Mouse (Mus musculus) induced T-regulatory cell, adult 2 months (primary cell): ENCODE measurements around the gene Arhgap30.

Experiments used
- DNase-seq: peaks from one replicate; pipeline ENCODE4 v3.0.0-alpha.2; 2012; ENCODE audit warnings: low read depth

Arhgap30 gene

DNA sequence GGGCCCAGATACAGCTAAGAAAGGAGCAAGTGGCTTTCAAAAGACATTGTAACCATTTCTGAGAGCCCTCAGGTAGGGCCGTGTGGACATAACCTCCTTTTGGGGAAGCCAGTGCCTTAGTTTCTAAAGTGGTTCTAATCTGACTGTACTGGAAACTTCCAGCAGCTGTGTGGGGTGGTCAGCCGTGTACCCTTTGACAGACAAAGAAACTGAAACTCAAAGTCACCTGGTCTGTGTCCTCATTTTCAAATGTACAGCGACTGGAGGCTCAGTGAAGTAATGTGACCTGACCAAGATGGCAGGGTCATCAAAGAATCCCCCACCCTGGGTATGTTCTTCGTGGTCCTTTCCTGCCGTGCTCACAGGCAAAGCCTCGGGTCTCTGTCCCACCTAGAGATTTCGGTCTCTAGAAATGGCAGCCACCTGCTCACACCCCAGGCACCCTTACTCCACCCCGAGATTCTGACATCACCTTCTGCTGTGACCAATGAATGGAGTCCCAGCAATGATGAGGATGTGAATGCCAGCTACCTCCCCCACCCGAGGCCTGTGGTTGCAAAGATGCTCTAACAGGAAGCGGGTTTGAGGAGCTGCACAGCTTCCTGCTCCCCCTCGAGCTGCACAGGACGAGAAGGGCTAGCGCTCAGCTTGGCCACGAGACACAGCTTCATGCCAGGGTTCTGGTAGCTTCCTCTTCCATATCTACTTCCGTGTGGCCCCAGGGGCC is at the start of gene Arhgap30:
Arhgap30 (plus strand) TSS at position 579 of the 727 bp plus-strand sequence.
- peak; percentile 98 for DNase-seq

DNA sequence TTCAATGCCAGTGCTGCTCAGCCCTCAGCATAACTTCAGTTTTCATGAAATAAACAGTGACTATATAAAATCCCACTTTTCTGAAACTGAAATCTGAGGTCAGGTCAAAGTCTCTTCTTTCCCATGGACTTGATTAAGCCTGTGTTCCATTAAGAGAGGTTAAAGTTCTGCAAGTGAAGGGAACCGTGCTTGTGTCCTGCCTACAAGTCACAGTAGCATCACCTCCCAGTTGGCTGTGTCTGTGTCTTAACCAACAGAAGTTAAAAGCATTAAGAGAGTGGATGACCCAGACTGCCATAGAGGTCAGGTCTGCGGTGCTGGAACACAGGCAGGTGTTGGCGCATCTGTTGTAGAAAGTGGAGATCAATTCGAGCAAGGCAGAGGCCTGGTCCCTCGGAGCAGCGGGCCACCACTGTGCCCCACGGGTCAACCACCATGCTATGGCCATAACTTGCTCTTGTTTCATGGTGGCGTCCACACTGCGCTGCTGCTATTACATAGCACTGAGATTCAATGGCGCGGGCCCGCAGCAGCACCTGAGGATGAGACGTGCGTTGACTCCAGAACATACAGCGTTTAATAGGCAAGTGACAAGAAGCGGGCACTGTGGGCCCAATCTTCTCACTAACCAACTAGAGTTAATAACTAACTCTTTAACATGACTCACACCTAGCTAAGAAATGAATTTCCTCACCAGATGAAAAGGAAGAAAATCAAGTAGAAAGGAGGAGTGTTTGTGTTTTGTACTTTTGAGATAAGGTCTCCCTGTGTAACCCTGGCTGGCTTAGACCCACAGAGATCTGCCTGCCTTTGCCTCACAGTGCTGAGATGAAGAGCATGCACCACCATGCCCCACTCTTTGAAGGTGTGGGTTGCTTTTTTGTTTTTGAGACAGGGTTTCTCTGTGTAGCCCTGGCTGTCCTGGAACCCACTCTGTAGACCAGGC is 46.2 kb upstream of the Arhgap30 start:
- DNase-seq: no peak

- DNase-seq: peak; percentile 46
Observed at GRCm38 (mm10) chr1:171343922-171344677, 44.7 kb upstream of the Arhgap30 start.

DNA sequence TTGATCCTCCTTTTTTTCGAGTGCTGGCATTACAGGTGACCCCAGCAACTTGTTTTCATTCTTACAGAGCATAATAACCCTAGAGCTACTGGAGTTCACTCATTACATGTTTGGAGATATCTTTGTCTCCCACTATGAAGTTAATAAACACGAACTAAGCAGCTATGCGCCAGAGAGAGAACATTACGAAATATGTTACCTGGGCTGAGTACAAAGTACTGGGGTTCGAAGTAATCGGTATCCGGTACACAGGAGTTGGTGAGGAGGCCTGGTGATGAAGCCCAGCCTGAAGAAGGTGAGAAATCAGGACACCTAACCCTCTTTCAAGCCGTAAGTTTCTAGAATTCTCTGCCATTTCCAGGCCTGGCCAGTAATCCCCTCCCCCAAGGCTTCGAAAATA is 44.0 kb upstream of the Arhgap30 start:
- DNase-seq: no peak

- peak; percentile 95 for DNase-seq
Observed at GRCm38 (mm10) chr1:171345225-171346094, 43.3 kb upstream of the Arhgap30 start, which contains the start of the genes Nit1 and Pfdn2. Gene Nit1, minus strand, starts transcription at chr1:171345646. Gene Pfdn2, plus strand, starts transcription at chr1:171345670.

DNA sequence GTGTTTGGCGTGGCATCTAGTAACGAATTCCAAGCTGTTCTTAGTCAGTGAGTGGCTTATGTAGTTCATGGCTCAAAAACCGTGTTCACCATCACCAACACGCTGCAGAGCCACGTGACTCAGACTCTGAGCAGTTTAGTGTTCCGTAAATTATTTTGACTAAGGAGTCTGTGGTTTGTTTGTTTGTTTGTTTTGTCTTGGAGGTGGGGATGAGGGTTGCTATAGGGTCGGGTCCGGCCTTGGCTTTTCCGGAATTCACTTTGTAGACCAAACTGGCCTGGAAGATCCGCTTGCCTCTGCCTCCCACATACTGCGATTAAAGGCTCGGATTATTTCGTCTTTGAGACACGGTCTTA is 42.7 kb upstream of the Arhgap30 start:
- peak; percentile 58 for DNase-seq

GRCm38 (mm10) chr1:171348665-171349064 is 40.1 kb upstream of the Arhgap30 start:
- no peak for DNase-seq

DNA sequence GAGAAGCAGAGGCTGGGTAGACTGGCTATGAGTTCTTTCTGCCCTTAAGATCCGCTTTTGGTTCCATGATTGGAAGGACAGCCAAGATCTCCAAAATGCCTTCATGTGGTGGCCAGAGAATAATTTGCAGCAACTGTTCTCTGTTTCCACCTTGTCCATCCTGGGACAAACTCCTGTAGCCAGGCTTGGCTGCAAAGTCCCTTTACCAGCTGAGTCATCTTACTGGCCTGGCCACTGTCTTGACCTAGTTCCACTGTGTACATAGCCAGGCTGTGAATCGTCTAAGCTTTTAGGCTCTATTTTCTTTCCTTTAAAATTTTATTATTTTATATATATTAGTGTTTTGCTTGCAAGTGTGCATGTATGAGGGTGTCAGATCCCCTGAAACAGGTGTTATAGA is 39.5 kb upstream of the Arhgap30 start:
- DNase-seq: no peak

DNA sequence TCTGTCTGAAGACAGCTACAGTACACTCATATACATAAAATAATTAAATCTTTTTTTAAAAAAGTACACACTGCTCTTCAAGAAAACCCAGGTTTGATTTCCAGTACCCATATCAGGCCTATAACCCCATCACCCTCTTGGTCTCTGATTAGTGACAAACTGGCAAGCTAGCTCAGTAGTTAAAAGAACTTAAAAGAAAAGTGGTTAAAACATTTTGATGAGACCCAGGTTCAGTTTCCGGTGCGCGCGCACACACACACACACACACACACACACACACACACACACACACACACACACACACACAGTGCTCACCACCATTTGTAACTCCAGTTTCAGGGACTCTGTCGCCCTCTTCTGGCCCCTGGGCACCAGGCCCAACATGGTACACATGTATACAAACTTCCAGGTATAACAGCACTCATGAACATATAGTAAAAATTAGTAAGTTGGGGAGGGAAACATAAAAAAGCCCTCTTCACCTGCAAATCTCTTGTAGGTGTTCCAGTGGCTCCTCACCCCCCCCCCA is 32.9 kb upstream of the Arhgap30 start:
- peak; percentile 88 for DNase-seq

DNA sequence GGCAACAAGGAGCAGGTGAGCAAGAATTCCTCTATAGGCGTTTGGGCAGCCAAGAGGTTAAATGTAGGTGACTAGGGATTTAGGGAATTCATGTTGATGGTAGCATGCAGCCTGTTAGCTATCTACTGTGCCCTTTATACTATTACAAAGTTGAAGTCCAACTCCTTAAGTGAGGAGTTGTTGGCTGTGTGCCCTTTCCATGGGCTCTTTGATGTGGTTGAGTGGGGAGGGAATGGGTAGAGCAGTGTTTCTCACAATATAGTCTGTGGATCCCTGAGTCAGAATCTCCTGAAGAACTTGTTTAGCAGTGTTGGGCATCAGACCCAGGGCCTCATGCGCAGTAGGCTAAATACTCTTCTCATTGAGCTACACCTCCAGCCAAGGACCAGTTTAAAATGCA is 31.9 kb upstream of the Arhgap30 start:
- DNase-seq: no peak

- peak; percentile 83 for DNase-seq
Observed at GRCm38 (mm10) chr1:171358421-171358820, 30.3 kb upstream of the Arhgap30 start.

- no peak for DNase-seq
Observed at GRCm38 (mm10) chr1:171360253-171360652, 28.5 kb upstream of the Arhgap30 start.

DNA sequence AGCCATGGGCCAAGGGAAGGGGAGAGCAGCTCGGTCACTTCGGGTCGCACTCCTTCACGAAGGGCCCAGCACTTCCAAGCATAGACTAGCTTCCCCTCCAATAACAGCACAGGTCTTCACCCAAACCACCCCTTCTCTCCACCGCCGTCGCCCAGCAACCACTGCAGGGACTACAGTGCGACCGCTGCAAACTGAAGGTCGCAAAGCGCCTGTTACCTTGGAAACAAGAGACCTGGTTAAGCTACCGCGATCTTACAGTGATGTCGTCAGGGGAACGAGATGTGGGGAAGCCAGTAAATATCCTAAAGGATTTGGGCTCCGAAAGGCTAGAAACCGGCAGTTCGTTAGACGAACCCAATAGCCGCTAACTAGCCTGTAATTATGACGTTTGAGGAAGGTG is 28.1 kb upstream of the Arhgap30 start, which contains the start of gene Klhdc9:
Klhdc9 (minus strand) TSS at position 143 of the 400 bp plus-strand sequence.
- peak; percentile 95 for DNase-seq

DNA sequence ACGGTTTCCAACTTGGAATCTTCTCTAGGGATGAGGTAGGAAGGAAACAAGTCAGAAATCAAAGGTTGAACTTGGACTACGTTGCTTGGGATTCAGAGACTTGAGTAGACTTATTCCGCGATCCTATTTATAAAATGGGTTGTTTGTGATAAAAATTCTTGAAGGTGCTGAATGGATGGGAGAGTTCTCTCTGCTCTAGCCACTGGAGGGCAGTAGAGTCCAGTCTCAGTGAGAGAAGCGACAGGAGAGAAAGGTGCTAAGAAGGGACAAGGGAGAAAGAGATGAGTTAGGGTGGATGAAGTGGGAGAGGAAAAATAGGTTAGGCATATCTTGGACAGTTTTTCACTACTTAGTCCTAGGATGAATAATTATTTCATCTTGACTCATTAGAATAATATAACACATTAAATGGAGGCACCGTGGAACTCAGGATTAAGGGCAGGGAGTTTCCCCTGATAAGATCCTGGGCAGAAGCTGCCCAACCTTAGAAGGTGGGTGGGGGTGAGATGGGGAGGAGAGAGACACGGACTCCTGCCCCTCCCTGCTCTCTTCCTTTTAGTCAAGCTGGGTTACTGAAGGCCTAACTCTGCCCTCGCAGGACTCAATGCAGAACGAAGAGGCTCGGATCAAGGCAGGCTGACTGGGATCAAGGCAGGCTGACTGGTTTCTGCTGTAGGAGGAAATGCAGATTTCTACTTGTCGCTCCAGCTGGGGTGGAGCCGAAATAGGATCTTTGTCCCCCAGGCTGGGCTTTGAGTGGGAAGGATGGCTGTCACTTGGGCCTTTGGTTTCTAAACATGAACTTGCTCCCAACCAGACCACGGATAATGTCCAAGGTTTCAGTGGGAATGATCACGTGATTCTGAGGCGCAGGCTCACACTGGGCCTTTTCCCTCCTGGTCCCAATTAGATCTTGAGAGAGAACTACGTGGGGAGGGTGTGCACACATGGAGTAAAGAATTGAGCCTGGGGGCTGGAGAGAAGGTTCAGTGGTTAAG is 27.3 kb upstream of the Arhgap30 start:
- peak; percentile 94 for DNase-seq

GRCm38 (mm10) chr1:171365934-171366333 is 22.8 kb upstream of the Arhgap30 start:
- no peak for DNase-seq

DNA sequence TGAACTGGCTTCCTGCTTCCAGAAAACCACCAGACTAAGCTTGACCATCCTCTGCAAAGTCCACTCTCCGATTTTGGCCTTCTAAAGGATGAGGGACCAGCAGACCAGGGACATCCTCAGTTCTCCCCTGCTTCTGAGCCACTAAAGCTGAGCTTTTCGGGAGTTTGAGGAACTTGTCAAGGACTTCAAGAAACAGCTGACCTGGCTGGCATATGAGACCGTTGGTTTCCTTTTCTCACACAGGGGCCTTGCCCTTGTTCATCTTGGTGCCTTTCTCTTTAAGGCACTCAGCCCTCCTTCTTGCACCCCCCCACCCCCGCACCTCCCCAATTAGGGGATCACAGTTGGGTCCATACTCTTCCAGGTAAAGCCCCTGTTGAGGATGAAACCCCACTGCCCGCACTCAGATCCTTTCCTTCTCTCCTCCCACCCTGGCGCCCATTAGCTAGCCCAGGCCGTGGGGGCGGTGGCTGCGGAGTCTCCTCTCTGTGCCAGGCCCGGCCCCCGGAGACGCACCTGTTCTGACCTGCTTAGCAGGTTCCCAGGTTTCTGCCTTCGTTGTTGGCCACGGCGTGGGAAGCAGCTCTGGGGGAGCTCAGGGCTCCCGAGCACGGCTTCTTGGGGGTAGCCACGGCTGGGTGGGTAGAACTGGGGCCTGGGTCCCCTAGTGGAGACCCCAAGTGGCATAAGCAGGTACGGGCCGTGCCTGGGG is 18.8 kb upstream of the Arhgap30 start, which contains the start of gene Nectin4:
Nectin4 (plus strand) TSS at position 255 of the 712 bp plus-strand sequence.
- DNase-seq: no peak

GRCm38 (mm10) chr1:171372880-171373279 is 15.9 kb upstream of the Arhgap30 start:
- no peak for DNase-seq

- no peak for DNase-seq
Observed at GRCm38 (mm10) chr1:171373946-171374345, 14.8 kb upstream of the Arhgap30 start.

GRCm38 (mm10) chr1:171375646-171376097 is 13.1 kb upstream of the Arhgap30 start:
- DNase-seq: no peak
